Mouse (Mus musculus): ENCODE data around the gene Fchsd2. TPM values are rescaled to one million over a fixed set of nuclear protein-coding genes. Genes with fewer than 3 reads are reported as not detected.

Gene Fchsd2
- polyA plus RNA-seq, 1 experiment from 2014 or later = 37.6 TPM

- Histone ChIP-seq H3K9me3 (no peaks in the 10 kb centered on the region), H3K9ac (replicated peaks) (no peak overlapping the region), H3K4me1 (peaks cover 15% of the 10 kb centered on the region), H3K4me3 (no peak overlapping the region), H3K27ac (replicated peaks) (no peak overlapping the region), H3K27me3 (no peaks in the 10 kb centered on the region), H3K36me3 (no peaks in the 10 kb centered on the region), H3K4me2 (replicated peaks) (no peak overlapping the region)
- 82% methylated on average over 4 of the region's 4 CpGs for WGBS
- no peak for ATAC-seq (ENCODE audit: low FRiP score, low read depth)
These were observed 71.2 kb downstream of the Fchsd2 start for GRCm38 (mm10) chr7:101163878-101164277.

GRCm38 (mm10) chr7:101166568-101166967 is 73.9 kb downstream of the Fchsd2 start:
- H3K9ac ChIP-seq (replicated peaks) = no peak overlapping the region
- H3K27me3 ChIP-seq = no peaks in the 10 kb centered on the region
- H3K4me3 ChIP-seq = no peak overlapping the region
- H3K27ac ChIP-seq (replicated peaks) = no peak overlapping the region
- no peak for ATAC-seq (ENCODE audit: low FRiP score, low read depth)
- WGBS = 40% methylated on average over 2 of the region's 2 CpGs
- H3K4me2 ChIP-seq (replicated peaks) = no peak overlapping the region
- no peaks in the 10 kb centered on the region for H3K36me3 ChIP-seq
- H3K9me3 ChIP-seq = no peaks in the 10 kb centered on the region
- H3K4me1 ChIP-seq = peaks cover 6% of the 10 kb centered on the region; the same call in 1 of the 2 replicates

GRCm38 (mm10) chr7:101170482-101170881 is 77.8 kb downstream of the Fchsd2 start:
- Histone ChIP-seq H3K4me3 (no peak overlapping the region), H3K9ac (replicated peaks) (no peak overlapping the region), H3K9me3 (no peaks in the 10 kb centered on the region), H3K4me2 (replicated peaks) (no peak overlapping the region), H3K36me3 (no peaks in the 10 kb centered on the region), H3K27me3 (no peaks in the 10 kb centered on the region), H3K27ac (replicated peaks) (no peak overlapping the region), H3K4me1 (peaks cover 8% of the 10 kb centered on the region)
- no peak for ATAC-seq (ENCODE audit: low FRiP score, low read depth)
- 60% methylated on average over 3 of the region's 3 CpGs for WGBS

GRCm38 (mm10) chr7:101171002-101171401 is 78.3 kb downstream of the Fchsd2 start:
- WGBS = 89% methylated on average over 1 of the region's 1 CpGs
- Histone ChIP-seq H3K27me3 (no peaks in the 10 kb centered on the region), H3K9me3 (no peaks in the 10 kb centered on the region), H3K4me2 (replicated peaks) (no peak overlapping the region), H3K36me3 (no peaks in the 10 kb centered on the region), H3K27ac (replicated peaks) (no peak overlapping the region), H3K4me3 (no peak overlapping the region), H3K4me1 (peaks cover 8% of the 10 kb centered on the region), H3K9ac (replicated peaks) (no peak overlapping the region)
- ATAC-seq (ENCODE audit: low FRiP score, low read depth) = no peak

GRCm38 (mm10) chr7:101173331-101173730 is 80.7 kb downstream of the Fchsd2 start:
- H3K9ac ChIP-seq (replicated peaks) = no peak overlapping the region
- WGBS = 73% methylated on average over 3 of the region's 3 CpGs
- no peak for ATAC-seq (ENCODE audit: low FRiP score, low read depth)

GRCm38 (mm10) chr7:101178751-101179150 is 86.1 kb downstream of the Fchsd2 start:
- WGBS = 92% methylated on average over 2 of the region's 2 CpGs
- Histone ChIP-seq H3K27me3 (no peaks in the 10 kb centered on the region), H3K27ac (replicated peaks) (no peak overlapping the region), H3K4me3 (no peak overlapping the region), H3K9me3 (no peaks in the 10 kb centered on the region), H3K4me1 (peaks cover 2% of the 10 kb centered on the region; the same call in 1 of the 2 replicates), H3K9ac (replicated peaks) (no peak overlapping the region), H3K36me3 (no peaks in the 10 kb centered on the region), H3K4me2 (replicated peaks) (no peak overlapping the region)
- no peak for ATAC-seq (ENCODE audit: low FRiP score, low read depth)

More at GRCm38 (mm10) chr7:101173331-101173730, 80.7 kb downstream of the Fchsd2 start:
- H3K36me3 ChIP-seq = no peaks in the 10 kb centered on the region
- no peak overlapping the region for H3K4me2 ChIP-seq (replicated peaks)
- H3K27me3 ChIP-seq = no peaks in the 10 kb centered on the region
- no peak overlapping the region for H3K27ac ChIP-seq (replicated peaks)
- peaks cover 8% of the 10 kb centered on the region for H3K4me1 ChIP-seq
- H3K9me3 ChIP-seq = no peaks in the 10 kb centered on the region
- no peak overlapping the region for H3K4me3 ChIP-seq

- H3K4me3 ChIP-seq = no peak overlapping the region
- H3K4me1 ChIP-seq = no peaks in the 10 kb centered on the region
- 80% methylated on average over 3 of the region's 3 CpGs for WGBS
- peaks cover 12% of the 10 kb centered on the region for H3K36me3 ChIP-seq
- H3K27ac ChIP-seq (replicated peaks) = no peak overlapping the region
- H3K4me2 ChIP-seq (replicated peaks) = no peak overlapping the region
- ATAC-seq (ENCODE audit: low FRiP score, low read depth) = no peak
- H3K27me3 ChIP-seq = no peaks in the 10 kb centered on the region
- no peak overlapping the region for H3K9ac ChIP-seq (replicated peaks)
- no peaks in the 10 kb centered on the region for H3K9me3 ChIP-seq
These were observed 98.8 kb downstream of the Fchsd2 start for GRCm38 (mm10) chr7:101191326-101191969.

- no peak overlapping the region for H3K4me3 ChIP-seq
- 95% methylated on average over 1 of the region's 1 CpGs for WGBS
- no peak overlapping the region for H3K9ac ChIP-seq (replicated peaks)
- no peak for ATAC-seq (ENCODE audit: low FRiP score, low read depth)
- H3K27me3 ChIP-seq = no peaks in the 10 kb centered on the region
- H3K27ac ChIP-seq (replicated peaks) = no peak overlapping the region
- H3K9me3 ChIP-seq = no peaks in the 10 kb centered on the region
- no peaks in the 10 kb centered on the region for H3K4me1 ChIP-seq
- no peaks in the 10 kb centered on the region; the same call in 1 of the 2 replicates for H3K36me3 ChIP-seq
- H3K4me2 ChIP-seq (replicated peaks) = no peak overlapping the region
These were observed 118.2 kb downstream of the Fchsd2 start for GRCm38 (mm10) chr7:101210826-101211225.

GRCm38 (mm10) chr7:101213515-101214263 is 121.0 kb downstream of the Fchsd2 start:
- H3K27me3 ChIP-seq = no peaks in the 10 kb centered on the region
- no peaks in the 10 kb centered on the region for H3K4me1 ChIP-seq
- no peak overlapping the region for H3K4me2 ChIP-seq (replicated peaks)
- no peak for ATAC-seq (ENCODE audit: low FRiP score, low read depth)
- no peak overlapping the region for H3K4me3 ChIP-seq
- no peaks in the 10 kb centered on the region for H3K9me3 ChIP-seq
- WGBS = 87% methylated on average over 3 of the region's 3 CpGs
- H3K36me3 ChIP-seq = no peaks in the 10 kb centered on the region; the same call in 1 of the 2 replicates
- H3K27ac ChIP-seq (replicated peaks) = no peak overlapping the region
- no peak overlapping the region for H3K9ac ChIP-seq (replicated peaks)

GRCm38 (mm10) chr7:101216724-101217123 is 124.1 kb downstream of the Fchsd2 start:
- H3K4me1 ChIP-seq = no peaks in the 10 kb centered on the region
- no peaks in the 10 kb centered on the region for H3K36me3 ChIP-seq
- H3K4me3 ChIP-seq = no peak overlapping the region
- no peaks in the 10 kb centered on the region for H3K9me3 ChIP-seq
- no peak overlapping the region for H3K9ac ChIP-seq (replicated peaks)
- WGBS = 77% methylated on average over 2 of the region's 2 CpGs
- no peak for ATAC-seq (ENCODE audit: low FRiP score, low read depth)
- no peaks in the 10 kb centered on the region for H3K27me3 ChIP-seq
- H3K27ac ChIP-seq (replicated peaks) = 0 out of 2 replicates have a peak overlapping the region, but pooled peaks have one; percentile 6
- H3K4me2 ChIP-seq (replicated peaks) = no peak overlapping the region

- no peak for ATAC-seq (ENCODE audit: low FRiP score, low read depth)
- Histone ChIP-seq H3K9me3 (no peaks in the 10 kb centered on the region), H3K9ac (replicated peaks) (no peak overlapping the region), H3K4me2 (replicated peaks) (no peak overlapping the region), H3K27ac (replicated peaks) (no peak overlapping the region), H3K27me3 (no peaks in the 10 kb centered on the region), H3K36me3 (no peaks in the 10 kb centered on the region), H3K4me1 (no peaks in the 10 kb centered on the region), H3K4me3 (no peak overlapping the region)
- 89% methylated on average over 2 of the region's 2 CpGs for WGBS
These were observed 130.8 kb downstream of the Fchsd2 start for GRCm38 (mm10) chr7:101223501-101223900.

- ATAC-seq (ENCODE audit: low FRiP score, low read depth) = no peak
- WGBS = 77% methylated on average over 1 of the region's 1 CpGs
- H3K27me3 ChIP-seq = no peaks in the 10 kb centered on the region
- no peak overlapping the region for H3K4me2 ChIP-seq (replicated peaks)
- no peak overlapping the region for H3K4me3 ChIP-seq
- H3K9ac ChIP-seq (replicated peaks) = no peak overlapping the region
- H3K27ac ChIP-seq (replicated peaks) = 0 out of 2 replicates have a peak overlapping the region, but pooled peaks have one; percentile 20
- no peaks in the 10 kb centered on the region for H3K4me1 ChIP-seq
- no peaks in the 10 kb centered on the region for H3K9me3 ChIP-seq
- no peaks in the 10 kb centered on the region for H3K36me3 ChIP-seq
These were observed 136.7 kb downstream of the Fchsd2 start for GRCm38 (mm10) chr7:101229336-101229735.
